Mouse (Mus musculus) lung, postnatal 0 days (tissue): ENCODE data around the gene Zfp398.

ENCODE experiments used
- CTCF ChIP-seq: IDR thresholded peaks from 2 replicates; pipeline ENCODE4 v1.5.1; 2016; ENCODE audit warnings: antibody characterized with exemption, mild to moderate bottlenecking
- EP300 ChIP-seq: IDR thresholded peaks from 2 replicates; pipeline ENCODE4 v1.6.1; 2016; ENCODE audit warnings: antibody characterized with exemption, mild to moderate bottlenecking, control low read depth

DNA sequence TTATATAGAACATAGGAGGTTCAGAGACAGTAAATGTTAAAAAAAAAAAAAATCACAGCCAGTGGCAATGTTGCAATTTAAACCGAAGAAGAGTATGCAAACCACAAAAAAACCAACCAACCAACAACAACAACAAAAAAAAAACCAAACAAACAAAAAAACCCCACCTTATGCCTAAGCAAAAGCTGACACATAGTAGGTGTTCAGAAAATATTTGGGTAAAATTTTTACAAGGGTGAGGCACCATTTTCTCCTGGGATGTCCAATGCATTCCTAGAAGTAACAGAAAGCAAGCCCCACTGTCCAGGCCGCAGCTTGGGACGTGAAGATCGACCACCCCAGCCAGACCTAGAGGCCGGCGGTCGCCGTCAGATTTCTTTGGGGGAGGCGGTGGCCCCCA is 41.6 kb downstream of the Zfp398 start, which contains the start of gene Zfp282:
- no peak; the same call in 1 of the 2 replicates for TF ChIP-seq EP300
- TF ChIP-seq CTCF = no peak
